27 mouse cellular contexts compared by ENCODE assay signal in genomic region chr4:25141259-25141658, GRCm38 (mm10).
DNase-seq lines count a peak whose midpoint lies in the region; ATAC-seq and TF ChIP-seq lines count a peak whose summit lies in the region.
"Had no signal": no experiment of that assay in that cellular context is flagged by ENCODE, and none has a peak within 500 bp of the region (broad histone marks: within the 10 kb centered on the region; RNA-seq: fewer than 3 reads in every experiment).

No protein-coding gene starts in this region.

- peak; percentile 69; the same call in 1 of the 2 replicates for ATAC-seq in frontal cortex, adult (ENCODE audit: low TSS enrichment)
- ATAC-seq: activated CD4-positive, CD25-positive, alpha-beta regulatory T cell, adult 4 months; forebrain, embryonic 16.5 days; hindbrain, embryonic 16.5 days had no signal

- no peak for TF ChIP-seq CTCF in layer of hippocampus, adult 2 months (conservative IDR thresholded peaks at IDR 0.05)

- DNase-seq in frontal cortex, postnatal 25 days (ENCODE audit: low spot score in 2 of 2): no peak
- DNase-seq in layer of hippocampus, adult 2 months (ENCODE audit: low spot score in 2 of 2): peak; percentile 64 to 75
- no peak for DNase-seq in layer of hippocampus, postnatal 25 days (ENCODE audit: extremely low spot score in 1 of 2, low spot score in 1 of 2)
- DNase-seq in layer of hippocampus, postnatal 36 days: peak; percentile 9 to 14
- DNase-seq in adrenal gland, postnatal 14 days: no peak
- DNase-seq: adrenal gland, postnatal 10 days; cerebellum, adult 11-12 months; cerebellum, adult 8-10 months; cerebellum, postnatal 10 days; cerebellum, postnatal 36 days; embryo, embryonic 11 days; gastrocnemius, postnatal 25 days; heart, adult 18-20 months; heart, postnatal 10 days; heart, postnatal 36 days had no signal

- no peak overlapping the region for H3K4me3 ChIP-seq in layer of hippocampus, adult 2 months
- H3K4me3 ChIP-seq: embryonic facial prominence, embryonic 10.5 days; embryonic facial prominence, embryonic 13.5 days; erythroblast, embryonic 14.5 days; forebrain, embryonic 12.5 days; heart, embryonic 12.5 days; heart, embryonic 15.5 days; hindbrain, embryonic 10.5 days; hindbrain, embryonic 13.5 days had no signal

- peak overlapping the region; percentile 80 for H3K27ac ChIP-seq in layer of hippocampus, adult 2 months
- H3K27ac ChIP-seq: embryonic facial prominence, embryonic 10.5 days; embryonic facial prominence, embryonic 13.5 days; forebrain, embryonic 12.5 days; heart, embryonic 15.5 days; hindbrain, embryonic 10.5 days; hindbrain, embryonic 13.5 days had no signal

Comparison
In these comparisons a context has a peak if more than half of its experiments do, and no peak if none do; other contexts are left out.
1. DNase-seq: peak in layer of hippocampus, adult 2 months (2 of 2) and layer of hippocampus, postnatal 36 days (2 of 2); none in frontal cortex, postnatal 25 days (0 of 2), layer of hippocampus, postnatal 25 days (0 of 2) and adrenal gland, postnatal 14 days (single experiment).